Mouse (Mus musculus) c-Kit-negative CD71-positive TER-119-positive erythroid progenitor cells, embryonic 14.5 days (primary cell): Measurements from ENCODE around the gene Acvr2b.
"Not testable (repeated sequence)": the region's sequence is repeated elsewhere in the genome, so short reads cannot be mapped to it uniquely, and the experiment has no call there.

Source experiments
- DNase-seq: peaks from one replicate; pipeline ENCODE4 v3.0.0-alpha.2; 2013; ENCODE audit warnings: low read depth, low spot score

Gene Acvr2b

GRCm38 (mm10) chr9:119401801-119402214, at the start of gene Acvr2b:
Acvr2b (plus strand) TSS chr9:119402118.
- no peak for DNase-seq

GRCm38 (mm10) chr9:119353926-119354325, 48.0 kb upstream of the Acvr2b start:
- DNase-seq: no peak

- DNase-seq: no peak
These were observed 46.0 kb upstream of the Acvr2b start for GRCm38 (mm10) chr9:119355943-119356342.

GRCm38 (mm10) chr9:119357331-119358057, 44.4 kb upstream of the Acvr2b start, which contains the start of gene Xylb:
Xylb (plus strand) TSS chr9:119357381.
- DNase-seq: peak; percentile 57

GRCm38 (mm10) chr9:119358058-119358429, 43.9 kb upstream of the Acvr2b start:
- no peak for DNase-seq

- DNase-seq: no peak
These were observed 40.5 kb upstream of the Acvr2b start for GRCm38 (mm10) chr9:119361416-119361815.

- no peak for DNase-seq
These were observed 38.7 kb upstream of the Acvr2b start for GRCm38 (mm10) chr9:119363229-119363628.

- DNase-seq: no peak
These were observed 36.6 kb upstream of the Acvr2b start, which contains the start of gene Slc22a14 for GRCm38 (mm10) chr9:119365284-119365683. Slc22a14 (minus strand) TSS chr9:119365553.

GRCm38 (mm10) chr9:119368367-119368766, 33.6 kb upstream of the Acvr2b start:
- no peak for DNase-seq

- not testable (repeated sequence) for DNase-seq
These were observed 31.1 kb upstream of the Acvr2b start for GRCm38 (mm10) chr9:119370770-119371169.

GRCm38 (mm10) chr9:119371251-119371650, 30.7 kb upstream of the Acvr2b start:
- no peak for DNase-seq

GRCm38 (mm10) chr9:119375008-119375407, 26.9 kb upstream of the Acvr2b start:
- DNase-seq: no peak

- no peak for DNase-seq
These were observed 26.4 kb upstream of the Acvr2b start for GRCm38 (mm10) chr9:119375556-119375955.

- no peak for DNase-seq
These were observed 23.7 kb upstream of the Acvr2b start for GRCm38 (mm10) chr9:119378231-119378630.

GRCm38 (mm10) chr9:119382603-119383002, 19.3 kb upstream of the Acvr2b start:
- DNase-seq: no peak

- no peak for DNase-seq
These were observed 13.0 kb upstream of the Acvr2b start for GRCm38 (mm10) chr9:119388956-119389355.

- no peak for DNase-seq
These were observed 11.7 kb upstream of the Acvr2b start for GRCm38 (mm10) chr9:119390214-119390613.

GRCm38 (mm10) chr9:119394808-119395207, 7.1 kb upstream of the Acvr2b start:
- no peak for DNase-seq

- no peak for DNase-seq
These were observed 567 bp upstream of the Acvr2b start for GRCm38 (mm10) chr9:119401351-119401750.

- no peak for DNase-seq
These were observed 626 bp downstream of the Acvr2b start for GRCm38 (mm10) chr9:119402253-119403235.

- no peak for DNase-seq
These were observed 1.3 kb downstream of the Acvr2b start for GRCm38 (mm10) chr9:119403236-119403641.

GRCm38 (mm10) chr9:119404090-119404489, 2.2 kb downstream of the Acvr2b start:
- DNase-seq: no peak
